Mouse (Mus musculus): ENCODE results near the gene 2200002J24Rik. TPM values are rescaled to one million over a fixed set of nuclear protein-coding genes. Genes with fewer than 3 reads are reported as not detected.
A peak's percentile ranks its signal among the peaks of the same experiment; 100 is the strongest.

2200002J24Rik gene
- total RNA-seq, 1 experiment, result 2.4 TPM

GRCm38 (mm10) chr7:30721286-30721685 lies 22.6 kb downstream of the 2200002J24Rik start:
- Histone ChIP-seq H3K9me3 (ENCODE audit: control insufficient read depth, insufficient read depth, low read depth, low read length) (no peaks in the 10 kb centered on the region), H3K9ac (ENCODE audit: insufficient read depth, low read depth, low read length, poor library complexity, severe bottlenecking) (no peak overlapping the region), H3K4me1 (ENCODE audit: control insufficient read depth in 2 of 2, insufficient read depth in 2 of 2, low read length in 2 of 2, poor library complexity in 1 of 2) (peaks cover 0 to 5% of the 10 kb centered on the region in 2 experiments; a peak in 1 of 4 replicates), H3K4me3 (ENCODE audit: insufficient read depth in 1 of 2, low read depth in 1 of 2, low read length in 2 of 2, poor library complexity in 1 of 2, severe bottlenecking in 1 of 2) (no peak overlapping the region), H3K27ac (ENCODE audit: insufficient read depth, low read depth, low read length, poor library complexity, severe bottlenecking) (no peak overlapping the region), H3K36me3 (ENCODE audit: control insufficient read depth, insufficient read depth, low read length, poor library complexity, severe bottlenecking) (no peaks in the 10 kb centered on the region)
- TF ChIP-seq CHD2 (IDR thresholded peaks at IDR 0.05; ENCODE audit: low read depth, low read length), result no peak
- no peak for TF ChIP-seq MAFK (IDR thresholded peaks at IDR 0.05; ENCODE audit: insufficient read depth, low read depth, low read length)
- no peak for TF ChIP-seq ZNF384 (IDR thresholded peaks at IDR 0.05; ENCODE audit: low read depth, low read length)
- no peak for TF ChIP-seq ZC3H11A (IDR thresholded peaks at IDR 0.05; ENCODE audit: borderline replicate concordance, low read depth, low read length)
- no peak for TF ChIP-seq HCFC1 (IDR thresholded peaks at IDR 0.05; ENCODE audit: borderline replicate concordance, insufficient read depth, low read length)
- DNase-seq (ENCODE audit: low read depth, low spot score), result no peak
- in situ Hi-C loops (cut with MboI; ENCODE audit: low sequenced_read_pairs in 2 of 2, unreplicated experiment in 2 of 2), result no loop called here

- Histone ChIP-seq H3K9me3 (ENCODE audit: control insufficient read depth, insufficient read depth, low read depth, low read length) (no peaks in the 10 kb centered on the region), H3K27ac (ENCODE audit: insufficient read depth, low read depth, low read length, poor library complexity, severe bottlenecking) (no peak overlapping the region), H3K4me3 (ENCODE audit: insufficient read depth in 1 of 2, low read depth in 1 of 2, low read length in 2 of 2, poor library complexity in 1 of 2, severe bottlenecking in 1 of 2) (no peak overlapping the region), H3K9ac (ENCODE audit: insufficient read depth, low read depth, low read length, poor library complexity, severe bottlenecking) (no peak overlapping the region), H3K4me1 (ENCODE audit: control insufficient read depth in 2 of 2, insufficient read depth in 2 of 2, low read length in 2 of 2, poor library complexity in 1 of 2) (peaks cover 0 to 7% of the 10 kb centered on the region in 2 experiments; a peak in 1 of 4 replicates), H3K36me3 (ENCODE audit: control insufficient read depth, insufficient read depth, low read length, poor library complexity, severe bottlenecking) (0 out of 2 replicates have a peak, but pooled peaks cover 4% of the 10 kb centered on the region)
- in situ Hi-C loops (cut with MboI; ENCODE audit: low sequenced_read_pairs in 2 of 2, unreplicated experiment in 2 of 2), result no loop called here
- no peak for TF ChIP-seq ZNF384 (IDR thresholded peaks at IDR 0.05; ENCODE audit: low read depth, low read length)
- no peak for TF ChIP-seq HCFC1 (IDR thresholded peaks at IDR 0.05; ENCODE audit: borderline replicate concordance, insufficient read depth, low read length)
- no peak for TF ChIP-seq MAFK (IDR thresholded peaks at IDR 0.05; ENCODE audit: insufficient read depth, low read depth, low read length)
- no peak for DNase-seq (ENCODE audit: low read depth, low spot score)
Observed at GRCm38 (mm10) chr7:30723274-30723953, 24.7 kb downstream of the 2200002J24Rik start.

- DNase-seq (ENCODE audit: low read depth, low spot score), result no peak
Observed at GRCm38 (mm10) chr7:30728214-30728613, 29.5 kb downstream of the 2200002J24Rik start.

GRCm38 (mm10) chr7:30728739-30729395 lies 30.1 kb downstream of the 2200002J24Rik start:
- Histone ChIP-seq H3K9ac (ENCODE audit: insufficient read depth, low read depth, low read length, poor library complexity, severe bottlenecking) (peak overlapping the region; percentile 80), H3K27ac (ENCODE audit: insufficient read depth, low read depth, low read length, poor library complexity, severe bottlenecking) (no peak overlapping the region), H3K36me3 (ENCODE audit: control insufficient read depth, insufficient read depth, low read length, poor library complexity, severe bottlenecking) (peaks cover 4% of the 10 kb centered on the region; the same call in 1 of the 2 replicates), H3K4me1 (ENCODE audit: control insufficient read depth in 2 of 2, insufficient read depth in 2 of 2, low read length in 2 of 2, poor library complexity in 1 of 2) (peaks cover 0 to 10% of the 10 kb centered on the region in 2 experiments; a peak in 1 of 4 replicates), H3K9me3 (ENCODE audit: control insufficient read depth, insufficient read depth, low read depth, low read length) (no peaks in the 10 kb centered on the region), H3K4me3 (ENCODE audit: insufficient read depth in 1 of 2, low read depth in 1 of 2, low read length in 2 of 2, poor library complexity in 1 of 2, severe bottlenecking in 1 of 2) (peak overlapping the region; percentile 76 to 78)
- in situ Hi-C loops (cut with MboI; ENCODE audit: low sequenced_read_pairs in 2 of 2, unreplicated experiment in 2 of 2), result no loop called here
- TF ChIP-seq ZC3H11A (IDR thresholded peaks at IDR 0.05; ENCODE audit: borderline replicate concordance, low read depth, low read length), result no peak
- TF ChIP-seq HCFC1 (IDR thresholded peaks at IDR 0.05; ENCODE audit: borderline replicate concordance, insufficient read depth, low read length), result no peak
- no peak for TF ChIP-seq ZNF384 (IDR thresholded peaks at IDR 0.05; ENCODE audit: low read depth, low read length)
- no peak for TF ChIP-seq CHD2 (IDR thresholded peaks at IDR 0.05; ENCODE audit: low read depth, low read length)
- TF ChIP-seq MAFK (IDR thresholded peaks at IDR 0.05; ENCODE audit: insufficient read depth, low read depth, low read length), result no peak
- no peak for DNase-seq (ENCODE audit: low read depth, low spot score)

More at GRCm38 (mm10) chr7:30728214-30728613, 29.5 kb downstream of the 2200002J24Rik start:
- Histone ChIP-seq H3K4me1 (ENCODE audit: control insufficient read depth in 2 of 2, insufficient read depth in 2 of 2, low read length in 2 of 2, poor library complexity in 1 of 2) (peaks cover 0 to 10% of the 10 kb centered on the region in 2 experiments; a peak in 1 of 4 replicates), H3K9me3 (ENCODE audit: control insufficient read depth, insufficient read depth, low read depth, low read length) (no peaks in the 10 kb centered on the region), H3K27ac (ENCODE audit: insufficient read depth, low read depth, low read length, poor library complexity, severe bottlenecking) (no peak overlapping the region), H3K4me3 (ENCODE audit: insufficient read depth in 1 of 2, low read depth in 1 of 2, low read length in 2 of 2, poor library complexity in 1 of 2, severe bottlenecking in 1 of 2) (no peak overlapping the region; a peak in 2 of 4 replicates), H3K9ac (ENCODE audit: insufficient read depth, low read depth, low read length, poor library complexity, severe bottlenecking) (no peak overlapping the region), H3K36me3 (ENCODE audit: control insufficient read depth, insufficient read depth, low read length, poor library complexity, severe bottlenecking) (peaks cover 4% of the 10 kb centered on the region; the same call in 1 of the 2 replicates)
- in situ Hi-C loops (cut with MboI; ENCODE audit: low sequenced_read_pairs in 2 of 2, unreplicated experiment in 2 of 2), result no loop called here
- TF ChIP-seq MAFK (IDR thresholded peaks at IDR 0.05; ENCODE audit: insufficient read depth, low read depth, low read length), result no peak
- no peak for TF ChIP-seq CHD2 (IDR thresholded peaks at IDR 0.05; ENCODE audit: low read depth, low read length)
- TF ChIP-seq ZC3H11A (IDR thresholded peaks at IDR 0.05; ENCODE audit: borderline replicate concordance, low read depth, low read length), result no peak
- TF ChIP-seq HCFC1 (IDR thresholded peaks at IDR 0.05; ENCODE audit: borderline replicate concordance, insufficient read depth, low read length), result no peak
- TF ChIP-seq ZNF384 (IDR thresholded peaks at IDR 0.05; ENCODE audit: low read depth, low read length), result no peak
